Mouse (Mus musculus) ES-Bruce4 (cell line): ENCODE results near the gene Gp1ba.

Experiments used
- CTCF ChIP-seq: IDR thresholded peaks from one replicate; pipeline ENCODE4 v1.8.1; 2011; ENCODE audit warnings: low read depth, low read length
- POLR2A ChIP-seq: IDR thresholded peaks from one replicate; pipeline ENCODE4 v1.8.1; 2011; ENCODE audit warnings: low read length; ENCODE audit not compliant: insufficient read depth

DNA sequence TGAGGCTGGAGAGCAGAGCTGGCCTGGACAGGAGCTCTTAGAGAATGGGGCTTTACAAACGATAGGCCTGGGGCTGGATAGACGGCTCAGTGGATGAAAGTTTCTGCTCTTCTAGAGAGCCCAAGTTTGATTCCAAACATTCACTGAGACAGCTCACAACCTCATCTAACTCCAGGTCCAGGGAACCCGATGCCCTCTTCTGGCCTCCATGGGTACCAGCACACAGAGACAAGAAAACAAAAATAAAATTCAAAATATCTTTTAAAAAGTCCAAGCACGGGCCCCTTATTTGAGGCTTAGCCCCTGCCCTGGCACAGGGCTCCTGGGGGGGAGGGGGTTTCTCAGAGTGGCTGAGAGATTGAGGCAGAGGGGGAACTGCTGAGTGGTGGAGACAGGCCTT lies 28.2 kb upstream of the Gp1ba start:
- TF ChIP-seq CTCF (no peak), POLR2A (no peak)
